Mouse (Mus musculus) skeletal muscle tissue, postnatal 0 days (tissue): ENCODE results near the gene Eif4a1. TPM values are rescaled to one million over a fixed set of nuclear protein-coding genes. Genes with fewer than 3 reads are reported as not detected.
A peak's percentile ranks its signal among the peaks of the same experiment; 100 is the strongest.

ENCODE experiments used
- microRNA counts: library from miRNA; unstranded; fragments of <30 nt; microRNA quantifications from one replicate; lab custom pipeline; 2015
- microRNA-seq, 2 experiments: library from miRNA; unstranded; fragments of <30 nt; microRNA quantifications; one replicate each; pipeline ENCODE4; 2016
- polyA plus RNA-seq: library from polyadenylated mRNA; unstranded; fragments of >200 nt; fragmentation: Nextera tagmentation; extraction: Ambion mirVana; gene quantifications from 2 replicates; pipeline ENCODE4 v1.2.1, GENCODE M21; 2015

Gene Eif4a1
- polyA plus RNA-seq, result 167 and 224 TPM in 2 replicates

DNA sequence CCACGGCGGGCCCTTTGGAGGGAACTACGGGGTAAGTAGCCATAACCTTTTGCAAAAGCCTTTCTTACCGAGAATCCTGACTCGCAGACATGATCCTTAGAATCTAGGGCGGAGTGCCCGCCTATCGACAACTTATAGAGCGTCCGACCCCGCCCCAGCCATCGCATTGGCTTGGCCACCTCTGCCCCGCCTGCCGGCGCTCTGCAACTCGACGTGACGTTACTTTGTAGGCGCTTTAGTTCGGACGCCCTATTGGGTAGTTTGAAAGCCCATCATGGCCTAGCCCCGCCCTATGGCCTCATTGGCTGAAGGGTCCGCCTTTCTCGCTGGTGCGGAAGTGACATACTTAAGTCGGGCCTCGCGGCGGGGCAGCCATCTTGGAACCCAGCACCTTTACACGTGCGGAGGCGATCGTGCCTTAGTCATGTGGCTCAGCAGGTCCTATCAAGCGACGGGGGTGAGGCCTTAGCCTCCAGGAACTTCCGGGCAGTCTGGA, at the start of gene Eif4a1:
Gene Eif4a1 (minus strand): TSS at position 213 of the 496 bp plus-strand sequence.

GRCm38 (mm10) chr11:69695361-69696181, 23.3 kb upstream of the Eif4a1 start, which contains the start of the genes Tnfsf12 and Tnfsfm13:
Gene Tnfsf12 (minus strand): TSS chr11:69695849.
Gene Tnfsfm13 (minus strand): TSS chr11:69696098.

GRCm38 (mm10) chr11:69685526-69686148, 13.4 kb upstream of the Eif4a1 start, which contains the start of gene Tnfsf13:
Gene Tnfsf13 (minus strand): TSS chr11:69685784.

DNA sequence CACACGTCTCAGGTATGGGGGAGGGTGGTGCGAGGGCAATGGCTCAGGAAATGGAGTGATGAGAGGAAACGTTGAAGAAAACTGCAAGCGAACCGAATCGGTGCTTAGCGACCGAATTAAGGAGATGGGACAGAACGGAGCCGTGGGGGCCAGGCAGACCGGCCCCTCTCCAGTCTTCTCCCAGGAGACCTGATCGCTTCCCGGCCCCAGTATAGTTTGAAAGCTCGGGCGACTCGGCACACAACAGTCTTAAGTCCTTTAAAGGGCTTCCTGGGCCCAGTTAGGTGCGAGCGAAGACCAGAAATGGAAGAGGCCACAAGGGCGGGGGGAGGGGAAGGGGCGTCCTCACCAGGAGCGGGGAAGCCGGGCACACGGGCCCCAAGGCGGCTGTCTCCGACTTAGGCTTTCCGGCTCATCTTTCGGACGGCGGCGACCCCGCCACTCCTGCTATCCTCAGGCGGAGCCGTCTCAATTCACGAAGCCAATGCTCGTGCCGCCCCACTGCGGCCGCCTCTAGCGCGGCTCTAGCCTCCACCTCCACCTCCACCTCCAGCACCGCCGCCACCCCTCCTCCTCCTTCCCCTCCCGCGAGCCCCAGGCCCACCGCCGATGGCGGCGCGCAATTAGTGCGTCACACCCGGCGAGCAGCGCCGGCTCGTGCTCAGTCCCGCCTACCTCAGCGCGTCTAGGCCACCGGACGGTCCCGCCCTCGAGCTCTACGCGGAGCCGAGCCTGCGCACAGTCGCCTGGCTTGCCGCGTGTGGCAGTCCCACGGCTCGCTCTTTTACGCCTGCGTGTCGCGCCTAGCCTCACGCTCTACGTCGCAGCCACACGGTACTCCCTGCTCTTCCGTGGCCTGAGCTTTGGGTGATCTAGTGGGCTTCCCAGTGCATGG, 9.3 kb upstream of the Eif4a1 start, which contains the start of gene Senp3:
Gene Senp3 (minus strand): TSS at position 771 of the 895 bp plus-strand sequence.

DNA sequence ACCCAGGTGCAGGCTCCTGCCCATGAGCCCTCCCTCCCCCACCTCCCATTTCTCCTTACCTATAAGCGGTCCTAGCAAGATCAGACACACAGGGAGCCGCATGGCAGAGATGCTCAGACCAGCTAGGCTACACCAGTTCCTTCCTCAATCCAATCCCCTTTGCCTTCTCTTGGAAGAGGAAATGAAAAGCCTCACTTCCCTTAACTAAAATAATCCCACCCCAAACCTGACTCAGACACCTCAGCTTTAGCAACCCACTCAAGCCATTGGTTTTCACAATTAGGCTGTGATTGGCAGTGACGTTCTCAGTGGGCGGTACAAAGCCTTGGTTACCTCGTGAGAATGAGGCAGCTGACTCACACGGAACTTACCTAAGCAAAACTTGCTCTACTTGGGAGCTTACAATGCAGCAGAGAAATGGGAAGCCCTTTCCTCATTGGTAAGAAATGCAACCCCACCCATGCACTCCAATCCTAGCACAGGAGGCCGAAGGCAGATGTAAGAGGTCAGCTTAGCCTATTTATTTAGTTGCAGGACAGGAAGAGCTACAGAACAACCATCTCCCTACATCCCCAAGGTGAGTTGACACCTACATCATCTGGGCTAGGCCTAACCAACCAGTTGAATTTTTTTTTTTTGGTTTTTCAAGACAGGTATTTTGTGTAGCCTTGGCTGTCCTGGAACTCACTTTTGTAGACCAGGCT, 6.1 kb downstream of the Eif4a1 start, which contains the start of gene Cd68:
Gene Cd68 (minus strand): TSS at position 193 of the 704 bp plus-strand sequence.

DNA sequence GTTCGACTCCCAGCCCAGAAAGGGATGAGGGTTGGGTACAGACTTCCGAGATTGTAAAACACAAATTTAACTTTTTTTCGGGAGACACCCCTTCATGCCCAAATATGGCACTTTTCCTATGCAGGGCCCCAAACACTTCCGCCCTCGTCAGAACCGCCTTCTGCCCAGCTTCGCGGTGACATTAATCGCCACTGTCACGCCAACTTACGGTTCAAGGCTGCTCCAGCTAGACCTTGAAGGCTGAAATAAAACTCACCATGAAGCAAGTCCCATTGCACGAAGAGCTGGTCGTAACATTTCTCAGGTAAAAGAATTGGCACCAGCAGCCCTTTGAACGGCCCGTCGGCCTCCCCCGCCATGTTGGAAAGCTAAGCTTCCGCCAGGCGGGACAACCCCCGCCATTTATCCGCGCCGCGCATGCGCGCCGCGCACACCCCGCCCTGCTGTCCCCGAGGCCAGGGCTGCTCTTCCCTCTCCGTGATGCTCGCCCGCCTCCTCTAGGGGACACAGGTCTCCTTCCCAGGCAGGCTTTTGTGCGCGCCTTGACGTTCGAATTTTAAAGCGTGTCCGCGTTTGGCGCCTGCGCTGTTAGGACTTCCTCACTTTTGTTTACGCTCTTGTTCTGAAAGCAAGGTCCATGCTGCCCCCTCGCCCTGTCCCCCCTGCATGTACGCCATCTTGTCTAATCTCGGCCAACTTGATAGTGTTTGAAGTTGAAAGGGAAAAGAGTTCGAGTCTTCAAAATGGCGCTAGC, 9.8 kb downstream of the Eif4a1 start, which contains the start of gene Mpdu1:
Gene Mpdu1 (minus strand): TSS at position 430 of the 754 bp plus-strand sequence.

GRCm38 (mm10) chr11:69655264-69656064, 16.8 kb downstream of the Eif4a1 start, which contains the start of gene Sox15:
Gene Sox15 (plus strand): TSS chr11:69655314.

DNA sequence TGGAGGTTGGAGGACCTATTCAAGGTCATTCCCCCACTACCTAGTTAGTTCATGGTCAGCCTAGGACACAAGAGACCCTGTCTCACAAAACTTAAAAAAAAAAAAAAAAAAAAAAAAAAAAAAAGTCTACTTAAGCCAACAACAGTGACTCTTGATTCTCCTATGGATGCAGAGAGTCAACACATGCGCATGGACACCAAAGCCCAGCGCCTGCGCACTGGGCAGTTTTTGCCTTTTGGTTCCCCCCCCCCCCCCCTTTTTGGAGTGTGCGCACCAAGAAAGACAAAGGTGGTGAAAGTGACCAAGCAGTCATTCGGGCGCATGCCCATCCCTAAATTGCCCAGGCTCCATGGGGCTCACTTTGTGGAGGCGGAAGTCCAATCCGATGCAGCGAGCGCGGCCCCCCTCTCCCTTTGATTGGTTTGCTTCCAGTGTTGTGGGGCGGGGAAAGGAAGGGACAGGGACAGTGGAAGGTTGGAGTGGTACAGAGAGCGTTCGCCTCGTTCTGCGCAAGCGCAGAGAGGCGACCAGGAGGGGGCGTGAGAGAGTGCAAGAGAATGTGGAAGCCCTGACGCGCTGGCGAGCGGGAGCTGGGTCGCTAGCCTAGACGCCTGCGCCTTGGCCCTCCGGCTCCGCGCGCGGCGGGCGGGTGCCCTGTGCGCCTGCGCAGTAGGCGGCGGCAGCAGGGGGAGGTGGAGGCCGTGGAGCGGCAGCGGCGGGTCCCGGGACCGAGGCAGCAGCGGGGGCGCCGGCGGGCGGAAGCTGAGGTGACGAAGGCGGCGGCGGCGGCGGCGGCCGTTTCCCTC, 39.7 kb downstream of the Eif4a1 start, which contains the start of gene Fxr2:
Gene Fxr2 (plus strand): TSS at position 707 of the 806 bp plus-strand sequence.

GRCm38 (mm10) chr11:69621571-69622268, 50.5 kb downstream of the Eif4a1 start, which contains the start of gene Sat2:
Gene Sat2 (plus strand): TSS chr11:69622024.

GRCm38 (mm10) chr11:69617805-69618204, 54.4 kb downstream of the Eif4a1 start, which contains the start of gene Shbg:
Gene Shbg (minus strand): TSS chr11:69617905.

MicroRNAs within 50 kb of the gene (microRNA counts, 519-probe panel; counts per million panel counts)
- microRNA mmu-miR-1934 (lab: Ali Mortazavi, UCI) (296 counts per million, percentile 58 among the panel's probes with 10 or more counts), microRNA mmu-miR-467f (lab: Ali Mortazavi, UCI) (2,197 counts per million, percentile 66 among the panel's probes with 10 or more counts)

Small RNA genes lying within 50 kb of the gene (microRNA-seq; reads per million reads assigned to microRNA genes)
- gene Mir1934 (1.2 to 1.5 reads per million in 2 experiments), gene Mir467f (0 reads per million in 2 experiments)

Other genes with a start within 250 kb of the Eif4a1 start
- 0.36 and 0.65 TPM in 2 replicates for gene Dnah2, start 123.3 kb downstream of the Eif4a1 start, polyA plus RNA-seq
- 0.50 and 0.89 TPM in 2 replicates for gene Efnb3, start 112.2 kb downstream of the Eif4a1 start, polyA plus RNA-seq
- gene Wrap53, start 92.2 kb downstream of the Eif4a1 start, polyA plus RNA-seq, result 5.3 and 7.8 TPM in 2 replicates
- 34.5 and 37.5 TPM in 2 replicates for gene Trp53, start 92.1 kb downstream of the Eif4a1 start, polyA plus RNA-seq
- 74.2 and 78.6 TPM in 2 replicates for gene Atp1b2, start 66.5 kb downstream of the Eif4a1 start, polyA plus RNA-seq
- 0.45 and 0.63 TPM in 2 replicates for gene Shbg, start 54.5 kb downstream of the Eif4a1 start, polyA plus RNA-seq
- gene Sat2, start 50.4 kb downstream of the Eif4a1 start, polyA plus RNA-seq, result 12.4 and 15.9 TPM in 2 replicates
- 19.9 and 21.3 TPM in 2 replicates for gene Fxr2, start 39.4 kb downstream of the Eif4a1 start, polyA plus RNA-seq
- gene Sox15, start 17.1 kb downstream of the Eif4a1 start, polyA plus RNA-seq, result 0.16 TPM in 1 of 2 replicates, not detected in the other
- 29.7 and 47.4 TPM in 2 replicates for gene Mpdu1, start 9.8 kb downstream of the Eif4a1 start, polyA plus RNA-seq
- gene Cd68, start 6.3 kb downstream of the Eif4a1 start, polyA plus RNA-seq, result 16.2 and 25.5 TPM in 2 replicates
- 26.4 and 29.2 TPM in 2 replicates for gene Senp3, start 9.7 kb upstream of the Eif4a1 start, polyA plus RNA-seq
- 0.65 and 0.67 TPM in 2 replicates for gene Tnfsf13, start 13.4 kb upstream of the Eif4a1 start, polyA plus RNA-seq
- gene Tnfsf12, start 23.4 kb upstream of the Eif4a1 start, polyA plus RNA-seq, result 11.5 and 13.1 TPM in 2 replicates
- 5.9 and 6.9 TPM in 2 replicates for gene Tnfsfm13, start 23.7 kb upstream of the Eif4a1 start, polyA plus RNA-seq
- 9.3 and 10.3 TPM in 2 replicates for gene Polr2a, start 86.2 kb upstream of the Eif4a1 start, polyA plus RNA-seq
- gene Slc35g3, start 89.5 kb upstream of the Eif4a1 start, polyA plus RNA-seq, result not detected in 2 replicates
- 2.5 and 2.9 TPM in 2 replicates for gene Zbtb4, start 93.5 kb upstream of the Eif4a1 start, polyA plus RNA-seq
- gene Chrnb1, start 123.5 kb upstream of the Eif4a1 start, polyA plus RNA-seq, result 79.0 and 95.8 TPM in 2 replicates
- 1.5 and 2.2 TPM in 2 replicates for gene Fgf11, start 129.4 kb upstream of the Eif4a1 start, polyA plus RNA-seq
- gene Tmem102, start 133.2 kb upstream of the Eif4a1 start, polyA plus RNA-seq, result 0.31 and 0.45 TPM in 2 replicates
- not detected in 2 replicates for gene Gm39566, start 142.9 kb upstream of the Eif4a1 start, polyA plus RNA-seq
- not detected in 2 replicates for gene Spem2, start 146.0 kb upstream of the Eif4a1 start, polyA plus RNA-seq
- gene Spem1, start 149.8 kb upstream of the Eif4a1 start, polyA plus RNA-seq, result not detected in 2 replicates
- gene Nlgn2, start 165.4 kb upstream of the Eif4a1 start, polyA plus RNA-seq, result 2.1 TPM in 2 replicates
- gene Tmem256, start 166.1 kb upstream of the Eif4a1 start, polyA plus RNA-seq, result 242 and 272 TPM in 2 replicates
- gene Plscr3, start 174.0 kb upstream of the Eif4a1 start, polyA plus RNA-seq, result 36.6 and 44.6 TPM in 2 replicates
- gene Tnk1, start 186.3 kb upstream of the Eif4a1 start, polyA plus RNA-seq, result 0.09 and 0.46 TPM in 2 replicates
- not detected in 2 replicates for gene Tmem95, start 205.6 kb upstream of the Eif4a1 start, polyA plus RNA-seq
- gene Kctd11, start 209.0 kb upstream of the Eif4a1 start, polyA plus RNA-seq, result 2.6 and 3.6 TPM in 2 replicates
- 0.34 and 0.46 TPM in 2 replicates for gene Acap1, start 223.1 kb upstream of the Eif4a1 start, polyA plus RNA-seq
- 1.8 and 2.4 TPM in 2 replicates for gene 2810408A11Rik, start 228.6 kb upstream of the Eif4a1 start, polyA plus RNA-seq
- 3.0 and 3.3 TPM in 2 replicates for gene Neurl4, start 228.6 kb upstream of the Eif4a1 start, polyA plus RNA-seq
- gene Gps2, start 241.5 kb upstream of the Eif4a1 start, polyA plus RNA-seq, result 41.9 and 42.1 TPM in 2 replicates
- gene Eif5a, start 249.5 kb upstream of the Eif4a1 start, polyA plus RNA-seq, result 952 and 1,117 TPM in 2 replicates